Mouse (Mus musculus): ENCODE data around the gene Gstcd. TPM values are rescaled to one million over a fixed set of nuclear protein-coding genes. Genes with fewer than 3 reads are reported as not detected.

Gstcd gene
- polyA plus RNA-seq, 1 experiment from 2014 or later: 4.6 TPM

GRCm38 (mm10) chr3:133082736-133083135 is 9.1 kb downstream of the Gstcd start:
- no peak for DNase-seq (ENCODE audit: low spot score)

GRCm38 (mm10) chr3:133075560-133075959 is 16.3 kb downstream of the Gstcd start:
- 94% methylated on average over 10 of the region's 10 CpGs for WGBS
- H3K36me3 ChIP-seq (replicated peaks; ENCODE audit: control insufficient read depth, insufficient read depth): peaks cover 15% of the 10 kb centered on the region
- no peaks in the 10 kb centered on the region for H3K9me3 ChIP-seq (ENCODE audit: control insufficient read depth, low read length)
- H3K9ac ChIP-seq: no peak overlapping the region
- no peak overlapping the region for H3K27ac ChIP-seq
- H3K27me3 ChIP-seq (ENCODE audit: control insufficient read depth, insufficient read depth, low read length): no peaks in the 10 kb centered on the region
- no peak overlapping the region for H3K4me3 ChIP-seq (replicated peaks; ENCODE audit: low read length)
- H3K4me2 ChIP-seq (replicated peaks): no peak overlapping the region
- DNase-seq (ENCODE audit: low spot score) (no peak), ATAC-seq (ENCODE audit: low FRiP score) (no peak)
- H3K4me1 ChIP-seq (replicated peaks; ENCODE audit: control insufficient read depth, insufficient read depth, low read length): no peaks in the 10 kb centered on the region

More at GRCm38 (mm10) chr3:133082736-133083135, 9.1 kb downstream of the Gstcd start:
- H3K4me2 ChIP-seq (replicated peaks): no peak overlapping the region
- no peak for ATAC-seq (ENCODE audit: low FRiP score)
- H3K4me3 ChIP-seq (replicated peaks; ENCODE audit: low read length): no peak overlapping the region
- H3K36me3 ChIP-seq (replicated peaks; ENCODE audit: control insufficient read depth, insufficient read depth): peaks cover 37% of the 10 kb centered on the region
- no peak overlapping the region for H3K27ac ChIP-seq
- H3K9ac ChIP-seq: no peak overlapping the region
- WGBS: 94% methylated on average over 5 of the region's 5 CpGs
- no peaks in the 10 kb centered on the region for H3K27me3 ChIP-seq (ENCODE audit: control insufficient read depth, insufficient read depth, low read length)
- H3K9me3 ChIP-seq (ENCODE audit: control insufficient read depth, low read length): no peaks in the 10 kb centered on the region
- H3K4me1 ChIP-seq (replicated peaks; ENCODE audit: control insufficient read depth, insufficient read depth, low read length): no peaks in the 10 kb centered on the region

GRCm38 (mm10) chr3:133052068-133052467 is 39.8 kb downstream of the Gstcd start:
- Histone ChIP-seq H3K4me3 (replicated peaks; ENCODE audit: low read length) (no peak overlapping the region), H3K9ac (no peak overlapping the region), H3K27ac (no peak overlapping the region), H3K27me3 (ENCODE audit: control insufficient read depth, insufficient read depth, low read length) (no peaks in the 10 kb centered on the region), H3K36me3 (replicated peaks; ENCODE audit: control insufficient read depth, insufficient read depth) (no peaks in the 10 kb centered on the region; the same call in 1 of the 2 replicates), H3K4me2 (replicated peaks) (no peak overlapping the region), H3K9me3 (ENCODE audit: control insufficient read depth, low read length) (no peaks in the 10 kb centered on the region), H3K4me1 (replicated peaks; ENCODE audit: control insufficient read depth, insufficient read depth, low read length) (no peaks in the 10 kb centered on the region)
- DNase-seq (ENCODE audit: low spot score) (no peak), ATAC-seq (ENCODE audit: low FRiP score) (no peak)
- 65% methylated on average over 2 of the region's 2 CpGs for WGBS

- Histone ChIP-seq H3K27me3 (ENCODE audit: control insufficient read depth, insufficient read depth, low read length) (no peaks in the 10 kb centered on the region), H3K9ac (no peak overlapping the region), H3K36me3 (replicated peaks; ENCODE audit: control insufficient read depth, insufficient read depth) (no peaks in the 10 kb centered on the region), H3K4me2 (replicated peaks) (no peak overlapping the region), H3K4me3 (replicated peaks; ENCODE audit: low read length) (no peak overlapping the region), H3K9me3 (ENCODE audit: control insufficient read depth, low read length) (no peaks in the 10 kb centered on the region), H3K27ac (no peak overlapping the region), H3K4me1 (replicated peaks; ENCODE audit: control insufficient read depth, insufficient read depth, low read length) (no peaks in the 10 kb centered on the region)
- 87% methylated on average over 7 of the region's 7 CpGs for WGBS
- DNase-seq (ENCODE audit: low spot score) (no peak), ATAC-seq (ENCODE audit: low FRiP score) (no peak)
These were observed 58.6 kb downstream of the Gstcd start for GRCm38 (mm10) chr3:133033145-133033755.

- H3K36me3 ChIP-seq (replicated peaks; ENCODE audit: control insufficient read depth, insufficient read depth): no peaks in the 10 kb centered on the region
- no peak overlapping the region for H3K4me3 ChIP-seq (replicated peaks; ENCODE audit: low read length)
- H3K27me3 ChIP-seq (ENCODE audit: control insufficient read depth, insufficient read depth, low read length): no peaks in the 10 kb centered on the region
- H3K4me1 ChIP-seq (replicated peaks; ENCODE audit: control insufficient read depth, insufficient read depth, low read length): no peaks in the 10 kb centered on the region
- DNase-seq (ENCODE audit: low spot score): no peak
- no peaks in the 10 kb centered on the region for H3K9me3 ChIP-seq (ENCODE audit: control insufficient read depth, low read length)
- H3K4me2 ChIP-seq (replicated peaks): no peak overlapping the region
- H3K9ac ChIP-seq: no peak overlapping the region
- ATAC-seq (ENCODE audit: low FRiP score): no peak
- H3K27ac ChIP-seq: no peak overlapping the region
- WGBS: 84% methylated on average over 2 of the region's 2 CpGs
These were observed 64.9 kb downstream of the Gstcd start for GRCm38 (mm10) chr3:133026977-133027376.

- ATAC-seq (ENCODE audit: low FRiP score) (no peak), DNase-seq (ENCODE audit: low spot score) (no peak)
- H3K9me3 ChIP-seq (ENCODE audit: control insufficient read depth, low read length): no peaks in the 10 kb centered on the region
- no peak overlapping the region for H3K4me2 ChIP-seq (replicated peaks)
- 85% methylated on average over 4 of the region's 4 CpGs for WGBS
- no peaks in the 10 kb centered on the region for H3K4me1 ChIP-seq (replicated peaks; ENCODE audit: control insufficient read depth, insufficient read depth, low read length)
- H3K27ac ChIP-seq: no peak overlapping the region
- no peaks in the 10 kb centered on the region; the same call in 1 of the 2 replicates for H3K36me3 ChIP-seq (replicated peaks; ENCODE audit: control insufficient read depth, insufficient read depth)
- no peak overlapping the region for H3K4me3 ChIP-seq (replicated peaks; ENCODE audit: low read length)
- H3K9ac ChIP-seq: no peak overlapping the region
- H3K27me3 ChIP-seq (ENCODE audit: control insufficient read depth, insufficient read depth, low read length): no peaks in the 10 kb centered on the region
These were observed 84.6 kb downstream of the Gstcd start for GRCm38 (mm10) chr3:133007250-133007649.

- no peak for ATAC-seq (ENCODE audit: low FRiP score)
These were observed 95.5 kb downstream of the Gstcd start for GRCm38 (mm10) chr3:132996299-132996698.

GRCm38 (mm10) chr3:132995904-132996267 is 95.9 kb downstream of the Gstcd start:
- ATAC-seq (ENCODE audit: low FRiP score) (no peak), DNase-seq (ENCODE audit: low spot score) (no peak)
- no peak overlapping the region for H3K27ac ChIP-seq
- H3K9ac ChIP-seq: no peak overlapping the region
- H3K4me2 ChIP-seq (replicated peaks): no peak overlapping the region
- H3K9me3 ChIP-seq (ENCODE audit: control insufficient read depth, low read length): no peaks in the 10 kb centered on the region
- no peaks in the 10 kb centered on the region for H3K27me3 ChIP-seq (ENCODE audit: control insufficient read depth, insufficient read depth, low read length)
- H3K4me3 ChIP-seq (replicated peaks; ENCODE audit: low read length): no peak overlapping the region
- 94% methylated on average over 3 of the region's 3 CpGs for whole genome bisulfite sequencing
- H3K4me1 ChIP-seq (replicated peaks; ENCODE audit: control insufficient read depth, insufficient read depth, low read length): no peaks in the 10 kb centered on the region
- 0 out of 2 replicates have a peak, but pooled peaks cover 5% of the 10 kb centered on the region for H3K36me3 ChIP-seq (replicated peaks; ENCODE audit: control insufficient read depth, insufficient read depth)

More at GRCm38 (mm10) chr3:132996299-132996698, 95.5 kb downstream of the Gstcd start:
- no peaks in the 10 kb centered on the region for H3K9me3 ChIP-seq (ENCODE audit: control insufficient read depth, low read length)
- H3K4me3 ChIP-seq (replicated peaks; ENCODE audit: low read length): no peak overlapping the region
- no peaks in the 10 kb centered on the region for H3K27me3 ChIP-seq (ENCODE audit: control insufficient read depth, insufficient read depth, low read length)
- H3K36me3 ChIP-seq (replicated peaks; ENCODE audit: control insufficient read depth, insufficient read depth): 0 out of 2 replicates have a peak, but pooled peaks cover 5% of the 10 kb centered on the region
- DNase-seq (ENCODE audit: low spot score): no peak
- H3K4me2 ChIP-seq (replicated peaks): no peak overlapping the region
- no peak overlapping the region for H3K27ac ChIP-seq
- H3K9ac ChIP-seq: no peak overlapping the region
- no peaks in the 10 kb centered on the region for H3K4me1 ChIP-seq (replicated peaks; ENCODE audit: control insufficient read depth, insufficient read depth, low read length)
- WGBS: 65% methylated on average over 9 of the region's 9 CpGs

- WGBS: 84% methylated on average over 7 of the region's 7 CpGs
- ATAC-seq (ENCODE audit: low FRiP score) (no peak), DNase-seq (ENCODE audit: low spot score) (no peak)
- Histone ChIP-seq H3K9ac (no peak overlapping the region), H3K9me3 (ENCODE audit: control insufficient read depth, low read length) (no peaks in the 10 kb centered on the region), H3K27me3 (ENCODE audit: control insufficient read depth, insufficient read depth, low read length) (no peaks in the 10 kb centered on the region), H3K4me2 (replicated peaks) (no peak overlapping the region), H3K4me1 (replicated peaks; ENCODE audit: control insufficient read depth, insufficient read depth, low read length) (no peaks in the 10 kb centered on the region), H3K36me3 (replicated peaks; ENCODE audit: control insufficient read depth, insufficient read depth) (0 out of 2 replicates have a peak, but pooled peaks cover 5% of the 10 kb centered on the region), H3K4me3 (replicated peaks; ENCODE audit: low read length) (no peak overlapping the region), H3K27ac (no peak overlapping the region)
These were observed 96.5 kb downstream of the Gstcd start for GRCm38 (mm10) chr3:132995172-132995903.
